Mouse (Mus musculus): ENCODE measurements around the gene Ell. TPM values are rescaled to one million over a fixed set of nuclear protein-coding genes. Genes with fewer than 3 reads are reported as not detected.

The Ell gene
- polyA plus RNA-seq, 1 experiment from 2014 or later = 18.6 TPM

DNA sequence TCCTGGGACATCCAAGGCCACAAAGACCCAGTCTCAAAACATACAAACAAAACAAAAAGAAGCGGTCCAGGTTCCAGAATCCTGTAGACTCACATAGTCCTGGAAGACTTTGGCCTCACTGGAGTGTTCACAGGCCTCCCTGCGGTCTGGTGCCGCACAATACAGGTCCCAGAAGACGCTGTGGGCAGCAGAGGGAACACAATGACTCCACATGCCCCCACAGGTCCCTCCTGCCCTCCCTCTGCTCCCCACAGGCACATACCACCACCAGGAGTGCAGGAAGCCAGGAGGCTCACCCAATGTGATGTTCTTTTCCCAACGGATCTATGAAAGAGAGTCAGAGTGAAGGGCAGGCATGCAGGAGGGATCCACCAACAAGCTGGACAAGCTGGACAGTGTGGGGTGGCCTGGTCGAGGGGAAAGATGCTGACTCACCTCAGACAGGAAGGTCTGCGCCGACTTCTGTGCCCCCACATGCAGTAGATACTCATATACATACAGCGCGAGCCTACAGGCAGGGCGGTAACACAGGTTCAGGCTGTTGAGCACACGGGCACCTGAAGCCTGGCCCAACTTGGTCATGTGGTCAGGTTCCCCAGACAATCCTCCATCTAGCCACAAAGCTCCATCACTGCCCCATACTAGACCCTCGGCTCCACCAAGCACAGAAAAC, 63.0 kb downstream of the Ell start:
- Histone ChIP-seq H3K4me2 (ENCODE audit: low read depth, low read length) (no peak overlapping the region), H3K27ac (ENCODE audit: low read length) (no peak overlapping the region), H3K27me3 (ENCODE audit: control insufficient read depth, insufficient read depth, low read length) (no peaks in the 10 kb centered on the region), H3K9me3 (replicated peaks; ENCODE audit: control insufficient read depth, low read length) (0 out of 2 replicates have a peak, but pooled peaks cover 4% of the 10 kb centered on the region), H3K9ac (ENCODE audit: low read length) (no peak overlapping the region), H3K36me3 (ENCODE audit: control insufficient read depth, insufficient read depth, low read length) (peaks cover 9% of the 10 kb centered on the region), H3K4me3 (replicated peaks; ENCODE audit: low read length) (no peak overlapping the region), H3K4me1 (ENCODE audit: control insufficient read depth, insufficient read depth, low read length) (peaks cover 46% of the 10 kb centered on the region)
- no peak for ATAC-seq (ENCODE audit: insufficient read depth, low FRiP score)
- WGBS = 93% methylated on average over 13 of the region's 13 CpGs

DNA sequence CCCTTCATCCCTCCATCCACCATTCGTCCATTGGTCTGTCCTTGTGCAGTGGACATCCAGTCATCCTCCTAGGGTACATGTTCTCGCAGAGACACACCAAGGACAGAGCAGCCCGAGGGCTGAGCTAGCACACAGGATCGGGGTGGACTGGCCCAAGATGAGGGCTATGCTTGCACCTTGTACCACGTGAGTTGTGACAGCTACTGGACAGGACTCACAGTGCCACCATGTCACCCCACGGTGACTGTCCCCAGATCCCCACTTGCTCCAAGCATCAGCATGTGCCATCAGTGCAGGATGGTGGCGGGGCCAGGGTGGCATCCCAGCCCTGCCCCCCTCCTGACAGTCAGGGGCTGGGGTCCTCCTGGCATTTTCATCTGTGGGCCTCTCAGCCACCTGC, 65.3 kb downstream of the Ell start:
- Histone ChIP-seq H3K4me3 (replicated peaks; ENCODE audit: low read length) (no peak overlapping the region), H3K4me1 (ENCODE audit: control insufficient read depth, insufficient read depth, low read length) (peaks cover 38% of the 10 kb centered on the region), H3K4me2 (ENCODE audit: low read depth, low read length) (no peak overlapping the region), H3K36me3 (ENCODE audit: control insufficient read depth, insufficient read depth, low read length) (peaks cover 9% of the 10 kb centered on the region), H3K9me3 (replicated peaks; ENCODE audit: control insufficient read depth, low read length) (0 out of 2 replicates have a peak, but pooled peaks cover 4% of the 10 kb centered on the region), H3K27me3 (ENCODE audit: control insufficient read depth, insufficient read depth, low read length) (no peaks in the 10 kb centered on the region), H3K27ac (ENCODE audit: low read length) (no peak overlapping the region), H3K9ac (ENCODE audit: low read length) (0 out of 2 replicates have a peak overlapping the region, but pooled peaks have one; percentile 21)
- 86% methylated on average over 7 of the region's 7 CpGs for WGBS
- ATAC-seq (ENCODE audit: insufficient read depth, low FRiP score) = no peak

DNA sequence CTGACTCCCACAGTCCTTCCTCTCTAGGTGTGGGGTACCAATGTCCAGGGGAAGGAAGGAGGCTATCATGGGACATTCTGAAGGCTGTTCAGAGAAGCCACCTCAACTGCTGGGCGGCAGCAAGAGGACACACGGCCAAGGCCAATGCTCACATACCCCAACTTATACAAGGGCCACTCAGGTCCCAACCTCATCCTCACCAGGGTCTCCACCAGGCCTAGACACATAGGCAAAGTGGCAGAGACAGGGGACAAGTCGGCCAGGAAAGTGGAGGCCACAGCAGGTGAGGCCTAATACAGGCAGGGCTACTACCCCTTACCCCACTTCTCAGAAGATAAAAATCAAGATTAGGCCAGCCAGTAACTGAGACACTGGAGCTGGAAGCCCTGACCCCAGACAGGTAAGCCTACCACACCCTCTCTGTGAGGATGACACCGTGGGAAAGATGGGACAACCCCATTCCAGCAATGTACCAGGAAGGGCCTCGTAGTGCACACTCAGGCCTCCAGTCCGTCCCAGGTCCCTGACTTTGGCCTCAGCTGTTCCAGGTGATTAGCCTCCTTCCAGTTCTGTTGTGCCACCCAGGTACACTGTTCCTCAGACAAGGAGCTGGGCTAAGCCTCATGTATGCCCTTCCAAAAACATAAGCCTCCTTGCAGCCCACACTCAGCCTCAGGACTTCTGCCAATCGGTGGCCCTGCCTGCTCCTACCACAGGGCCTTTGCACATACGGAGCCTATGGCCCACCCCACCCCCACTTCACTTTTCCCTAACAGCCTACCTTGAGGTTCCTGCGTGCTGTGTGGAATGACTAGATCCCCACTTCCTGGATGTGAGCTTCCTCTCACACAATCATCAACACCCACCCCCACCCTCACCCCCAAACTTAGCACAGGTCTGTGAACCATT, 66.9 kb downstream of the Ell start:
- Histone ChIP-seq H3K9me3 (replicated peaks; ENCODE audit: control insufficient read depth, low read length) (0 out of 2 replicates have a peak, but pooled peaks cover 4% of the 10 kb centered on the region), H3K36me3 (ENCODE audit: control insufficient read depth, insufficient read depth, low read length) (peaks cover 9% of the 10 kb centered on the region), H3K9ac (ENCODE audit: low read length) (0 out of 2 replicates have a peak overlapping the region, but pooled peaks have one; percentile 3), H3K4me1 (ENCODE audit: control insufficient read depth, insufficient read depth, low read length) (peaks cover 24% of the 10 kb centered on the region), H3K27ac (ENCODE audit: low read length) (no peak overlapping the region), H3K4me3 (replicated peaks; ENCODE audit: low read length) (no peak overlapping the region), H3K27me3 (ENCODE audit: control insufficient read depth, insufficient read depth, low read length) (no peaks in the 10 kb centered on the region), H3K4me2 (ENCODE audit: low read depth, low read length) (no peak overlapping the region)
- no peak for ATAC-seq (ENCODE audit: insufficient read depth, low FRiP score)
- 82% methylated on average over 9 of the region's 9 CpGs for WGBS

DNA sequence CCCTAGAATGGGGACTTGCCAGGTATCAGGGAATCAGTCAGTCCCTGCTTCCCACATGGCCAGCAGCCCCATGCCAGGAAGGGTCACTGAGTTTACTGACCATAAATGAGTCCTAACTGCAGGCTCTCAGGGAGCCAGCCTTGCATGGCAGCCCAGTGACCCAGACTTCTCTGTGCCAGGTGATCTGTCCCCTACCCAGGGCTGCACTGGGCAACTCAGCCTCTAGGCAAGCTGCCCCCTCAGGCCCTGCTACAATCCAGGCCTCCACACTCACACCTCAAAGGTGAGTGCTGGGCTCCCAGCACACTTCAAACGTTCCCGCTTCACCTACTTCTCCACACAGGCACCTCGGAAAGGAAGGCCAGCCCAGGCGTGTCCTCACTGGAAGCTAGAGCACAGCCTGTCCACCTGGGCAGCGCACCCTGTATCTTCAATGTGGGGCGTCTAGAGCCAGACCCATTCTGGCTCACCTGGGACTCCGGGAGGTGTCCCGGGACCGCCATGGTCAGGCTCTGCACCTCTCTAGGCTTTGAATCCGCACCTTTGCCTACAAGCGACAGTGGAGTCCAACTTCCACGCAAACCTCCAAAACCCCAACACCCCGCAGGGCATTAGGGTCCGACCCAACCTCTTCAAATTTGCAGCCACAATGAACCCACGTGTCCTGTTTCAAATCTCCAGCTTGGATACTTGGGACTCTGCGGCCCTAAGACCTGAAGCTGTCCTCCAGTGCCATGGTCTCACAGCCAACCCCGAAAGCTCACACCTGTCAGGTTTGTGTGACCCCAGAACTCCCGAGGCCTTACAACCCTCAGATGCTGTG, 67.7 kb downstream of the Ell start:
- peaks cover 26% of the 10 kb centered on the region for H3K4me1 ChIP-seq (ENCODE audit: control insufficient read depth, insufficient read depth, low read length)
- peak overlapping the region; percentile 85 for H3K4me3 ChIP-seq (replicated peaks; ENCODE audit: low read length)
- peak overlapping the region; percentile 19; the same call in 1 of the 2 replicates for H3K27ac ChIP-seq (ENCODE audit: low read length)
- H3K36me3 ChIP-seq (ENCODE audit: control insufficient read depth, insufficient read depth, low read length) = peaks cover 5% of the 10 kb centered on the region
- ATAC-seq (ENCODE audit: insufficient read depth, low FRiP score) = no peak
- peak overlapping the region; percentile 98 for H3K4me2 ChIP-seq (ENCODE audit: low read depth, low read length)
- 0 out of 2 replicates have a peak, but pooled peaks cover 4% of the 10 kb centered on the region for H3K9me3 ChIP-seq (replicated peaks; ENCODE audit: control insufficient read depth, low read length)
- no peaks in the 10 kb centered on the region for H3K27me3 ChIP-seq (ENCODE audit: control insufficient read depth, insufficient read depth, low read length)
- peak overlapping the region; percentile 97 for H3K9ac ChIP-seq (ENCODE audit: low read length)
- 58% methylated on average over 18 of the region's 18 CpGs for WGBS

DNA sequence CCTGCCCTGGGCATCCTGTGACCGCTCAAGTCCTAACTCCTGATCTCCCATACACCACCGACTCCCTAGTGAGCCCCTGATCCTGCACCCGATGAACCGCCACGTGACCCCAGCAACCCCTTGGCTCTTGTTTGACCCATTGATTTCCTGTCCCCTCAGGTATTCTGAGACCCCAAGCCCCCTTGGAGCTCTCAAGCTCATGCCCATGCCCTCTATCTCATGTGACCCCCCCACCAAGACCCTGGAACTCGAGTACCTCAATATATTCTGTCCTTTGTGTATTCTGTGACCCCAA, 68.3 kb downstream of the Ell start:
- H3K27ac ChIP-seq (ENCODE audit: low read length) = peak overlapping the region; percentile 68; the same call in 1 of the 2 replicates
- H3K4me1 ChIP-seq (ENCODE audit: control insufficient read depth, insufficient read depth, low read length) = peaks cover 26% of the 10 kb centered on the region
- no peak for ATAC-seq (ENCODE audit: insufficient read depth, low FRiP score)
- H3K4me3 ChIP-seq (replicated peaks; ENCODE audit: low read length) = peak overlapping the region; percentile 85
- H3K27me3 ChIP-seq (ENCODE audit: control insufficient read depth, insufficient read depth, low read length) = no peaks in the 10 kb centered on the region
- H3K36me3 ChIP-seq (ENCODE audit: control insufficient read depth, insufficient read depth, low read length) = no peaks in the 10 kb centered on the region
- WGBS = 22% methylated on average over 6 of the region's 6 CpGs
- H3K4me2 ChIP-seq (ENCODE audit: low read depth, low read length) = peak overlapping the region; percentile 98
- H3K9ac ChIP-seq (ENCODE audit: low read length) = peak overlapping the region; percentile 97
- H3K9me3 ChIP-seq (replicated peaks; ENCODE audit: control insufficient read depth, low read length) = 0 out of 2 replicates have a peak, but pooled peaks cover 4% of the 10 kb centered on the region

DNA sequence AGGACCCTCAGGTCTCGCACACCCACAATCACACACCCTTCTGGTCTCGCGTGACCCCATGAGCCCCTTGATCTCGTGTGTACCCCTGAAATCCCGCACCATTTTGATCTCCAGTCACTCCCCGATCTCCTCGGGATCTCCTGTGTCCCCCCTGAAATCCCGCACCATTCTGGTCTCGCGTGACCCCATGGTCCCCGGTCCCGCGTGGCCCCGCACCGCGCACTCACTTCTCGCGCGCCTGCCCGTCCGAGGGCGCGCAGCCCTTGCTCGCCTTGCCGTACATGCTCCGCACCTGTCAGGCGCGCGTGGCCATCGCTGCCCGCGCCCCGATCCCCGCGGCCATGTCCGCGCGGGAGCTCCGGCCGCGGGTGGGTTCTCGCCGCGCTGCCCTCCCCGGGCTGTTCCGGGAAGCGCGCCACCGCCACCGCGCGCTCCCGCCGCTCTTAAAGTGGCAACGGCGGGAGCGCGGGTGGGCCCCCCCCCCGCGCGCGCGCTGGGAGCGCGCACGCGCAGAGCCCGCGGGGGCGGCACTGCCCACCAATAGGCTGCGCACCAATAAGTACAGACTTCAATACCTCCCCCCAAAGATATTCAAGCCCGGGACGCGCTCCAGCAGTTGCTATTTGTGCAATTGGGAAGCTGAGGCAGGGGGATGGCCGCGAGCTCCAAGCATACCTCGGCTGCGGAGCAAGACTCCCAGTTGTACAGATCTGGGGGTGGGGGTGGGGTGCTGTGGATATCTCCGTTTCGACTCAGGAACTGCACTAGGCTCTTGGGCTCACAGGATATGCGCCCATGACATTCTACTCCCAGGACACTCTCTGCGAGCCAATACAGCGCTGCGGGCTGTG, 68.9 kb downstream of the Ell start:
- Histone ChIP-seq H3K9me3 (replicated peaks; ENCODE audit: control insufficient read depth, low read length) (0 out of 2 replicates have a peak, but pooled peaks cover under 1% of the 10 kb centered on the region), H3K4me2 (ENCODE audit: low read depth, low read length) (peak overlapping the region; percentile 98), H3K4me3 (replicated peaks; ENCODE audit: low read length) (peak overlapping the region; percentile 85), H3K9ac (ENCODE audit: low read length) (peak overlapping the region; percentile 97), H3K27me3 (ENCODE audit: control insufficient read depth, insufficient read depth, low read length) (no peaks in the 10 kb centered on the region), H3K27ac (ENCODE audit: low read length) (peak overlapping the region; percentile 98), H3K4me1 (ENCODE audit: control insufficient read depth, insufficient read depth, low read length) (peaks cover 27% of the 10 kb centered on the region), H3K36me3 (ENCODE audit: control insufficient read depth, insufficient read depth, low read length) (no peaks in the 10 kb centered on the region)
- WGBS = 1% methylated on average over 84 of the region's 84 CpGs
- ATAC-seq (ENCODE audit: insufficient read depth, low FRiP score) = no peak

DNA sequence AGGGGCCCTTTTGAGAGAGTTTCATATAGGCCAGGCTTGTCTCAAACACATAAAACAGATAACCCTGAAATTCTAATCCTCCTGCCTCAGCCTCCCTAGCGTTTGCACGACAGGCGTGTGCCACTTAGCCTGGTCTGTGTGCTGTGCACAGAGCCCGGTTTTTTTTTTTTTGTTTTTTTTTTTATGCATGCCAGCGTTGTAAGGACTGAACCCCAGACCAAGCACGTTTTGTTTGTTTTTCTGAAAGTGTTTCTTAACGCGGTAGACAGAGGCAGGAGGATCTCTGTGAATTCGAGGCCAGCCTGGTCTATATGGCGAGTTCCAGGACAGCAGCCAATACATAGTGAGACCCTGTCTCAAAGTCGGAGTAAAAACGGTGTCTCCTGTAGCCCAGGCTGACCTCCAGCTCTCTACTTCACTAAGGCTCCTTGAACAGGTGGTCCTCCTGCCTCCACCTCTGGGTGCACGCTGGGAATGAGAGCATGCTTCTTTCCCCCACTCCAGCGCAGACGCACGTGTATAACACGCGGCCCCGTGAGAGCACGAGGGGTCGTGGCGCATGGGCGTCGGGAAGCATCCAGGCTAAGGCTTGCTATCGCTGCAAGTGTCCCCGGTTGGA, 69.6 kb downstream of the Ell start, which contains the start of gene Ssbp4:
Gene Ssbp4 (minus strand): TSS at position 124 of the 619 bp plus-strand sequence.
- no peak for ATAC-seq (ENCODE audit: insufficient read depth, low FRiP score)
- Histone ChIP-seq H3K36me3 (ENCODE audit: control insufficient read depth, insufficient read depth, low read length) (no peaks in the 10 kb centered on the region), H3K27me3 (ENCODE audit: control insufficient read depth, insufficient read depth, low read length) (no peaks in the 10 kb centered on the region), H3K9ac (ENCODE audit: low read length) (peak within 1 kb of the TSS; percentile 97), H3K27ac (ENCODE audit: low read length) (peak within 1 kb of the TSS; percentile 98), H3K4me1 (ENCODE audit: control insufficient read depth, insufficient read depth, low read length) (peaks cover 33% of the 10 kb centered on the region), H3K4me2 (ENCODE audit: low read depth, low read length) (peak within 1 kb of the TSS; percentile 98), H3K9me3 (replicated peaks; ENCODE audit: control insufficient read depth, low read length) (no peaks in the 10 kb centered on the region), H3K4me3 (replicated peaks; ENCODE audit: low read length) (peak within 1 kb of the TSS; percentile 85)
- WGBS = 4% methylated on average over 26 of the region's 26 CpGs
